In genomic region chr17:7826819-7827515, GRCm38 (mm10) we compare ENCODE assay signal across 8 mouse cellular contexts. TPM values are rescaled to one million over a fixed set of nuclear protein-coding genes. Genes with fewer than 3 reads are reported as not detected.
DNase-seq lines count a peak whose midpoint lies in the region; ATAC-seq lines count a peak whose summit lies in the region.

Gene Fndc1 (minus strand): TSS chr17:7827302.

- H3K9ac ChIP-seq in embryonic facial prominence, embryonic 15.5 days, result peak within 1 kb of the TSS; percentile 62
- peak within 1 kb of the TSS; percentile 66 for H3K9ac ChIP-seq in heart, embryonic 12.5 days
- H3K9ac ChIP-seq in liver, embryonic 16.5 days (ENCODE audit: low read depth, low read length), result no peak within 1 kb of the TSS
- H3K9ac ChIP-seq in neural tube, embryonic 13.5 days, result peak within 1 kb of the TSS; percentile 78

- H3K27ac ChIP-seq in embryonic facial prominence, embryonic 15.5 days (replicated peaks), result no peak within 1 kb of the TSS
- H3K27ac ChIP-seq in heart, embryonic 12.5 days (ENCODE audit: poor library complexity, severe bottlenecking), result no peak within 1 kb of the TSS
- H3K27ac ChIP-seq in liver, embryonic 16.5 days (ENCODE audit: low read length), result no peak within 1 kb of the TSS
- no peak within 1 kb of the TSS for H3K27ac ChIP-seq in neural tube, embryonic 13.5 days (replicated peaks)

- H3K27me3 ChIP-seq in embryonic facial prominence, embryonic 15.5 days, result peaks cover 37% of the 10 kb centered on the region
- H3K27me3 ChIP-seq in heart, embryonic 12.5 days (replicated peaks), result peaks cover 66% of the 10 kb centered on the region
- peaks cover 26% of the 10 kb centered on the region for H3K27me3 ChIP-seq in liver, embryonic 16.5 days (ENCODE audit: control insufficient read depth, insufficient read depth, low read depth, low read length)
- H3K27me3 ChIP-seq in neural tube, embryonic 13.5 days, result peaks cover 46% of the 10 kb centered on the region

- under 1% methylated on average over 60 of the region's 60 CpGs for WGBS in embryonic facial prominence, embryonic 15.5 days
- 2% methylated on average over 60 of the region's 60 CpGs for WGBS in heart, embryonic 12.5 days
- WGBS in liver, embryonic 16.5 days (ENCODE audit: insufficient replicate concordance), result 2% methylated on average over 45 of the region's 60 CpGs
- 2% methylated on average over 60 of the region's 60 CpGs for WGBS in neural tube, embryonic 13.5 days

- H3K4me3 ChIP-seq in embryonic facial prominence, embryonic 15.5 days (replicated peaks), result peak within 1 kb of the TSS; percentile 57
- peak within 1 kb of the TSS; percentile 49 for H3K4me3 ChIP-seq in heart, embryonic 12.5 days
- H3K4me3 ChIP-seq in liver, embryonic 16.5 days (ENCODE audit: low read depth, low read length), result peak within 1 kb of the TSS; percentile 29
- H3K4me3 ChIP-seq in neural tube, embryonic 13.5 days, result peak within 1 kb of the TSS; percentile 58

- H3K4me2 ChIP-seq in embryonic facial prominence, embryonic 15.5 days (replicated peaks), result peak within 1 kb of the TSS; percentile 97
- peak within 1 kb of the TSS; percentile 85 for H3K4me2 ChIP-seq in heart, embryonic 12.5 days
- H3K4me2 ChIP-seq in liver, embryonic 16.5 days (ENCODE audit: low read depth, low read length), result peak within 1 kb of the TSS; percentile 42
- peak within 1 kb of the TSS; percentile 94 for H3K4me2 ChIP-seq in neural tube, embryonic 13.5 days

- H3K4me1 ChIP-seq in embryonic facial prominence, embryonic 15.5 days, result peaks cover 22% of the 10 kb centered on the region
- H3K4me1 ChIP-seq in heart, embryonic 12.5 days (replicated peaks), result peaks cover 17% of the 10 kb centered on the region
- H3K4me1 ChIP-seq in liver, embryonic 16.5 days (ENCODE audit: control insufficient read depth, low read depth, low read length), result no peaks in the 10 kb centered on the region
- H3K4me1 ChIP-seq in neural tube, embryonic 13.5 days (replicated peaks), result peaks cover 14% of the 10 kb centered on the region

- no peaks in the 10 kb centered on the region for H3K9me3 ChIP-seq in embryonic facial prominence, embryonic 15.5 days (replicated peaks)
- no peaks in the 10 kb centered on the region for H3K9me3 ChIP-seq in heart, embryonic 12.5 days (replicated peaks)
- no peaks in the 10 kb centered on the region for H3K9me3 ChIP-seq in liver, embryonic 16.5 days (replicated peaks; ENCODE audit: control insufficient read depth, low read length)
- no peaks in the 10 kb centered on the region for H3K9me3 ChIP-seq in neural tube, embryonic 13.5 days

- ATAC-seq in embryonic facial prominence, embryonic 15.5 days (ENCODE audit: insufficient number of reproducible peaks, low FRiP score, low TSS enrichment, low read depth), result peak; percentile 68
- ATAC-seq in heart, embryonic 12.5 days (ENCODE audit: insufficient number of reproducible peaks, low FRiP score), result peak; percentile 57; the same call in 1 of the 2 replicates
- no peak for ATAC-seq in liver, embryonic 16.5 days (ENCODE audit: low read depth)
- peak; percentile 81 for ATAC-seq in neural tube, embryonic 13.5 days (ENCODE audit: low read depth)

- peak; percentile 18 for DNase-seq in ovary, adult 18-20 months (ENCODE audit: low spot score)
- no peak for DNase-seq in ovary, postnatal 10 days (ENCODE audit: low spot score)
- peak; percentile 85 for DNase-seq in kidney, postnatal 10 days
- DNase-seq in thymus, postnatal 36 days, result peak; percentile 61 to 63

- H3K36me3 ChIP-seq in embryonic facial prominence, embryonic 15.5 days, result no peaks in the 10 kb centered on the region
- no peaks in the 10 kb centered on the region for H3K36me3 ChIP-seq in heart, embryonic 12.5 days
- H3K36me3 ChIP-seq in liver, embryonic 16.5 days (ENCODE audit: control insufficient read depth, insufficient read depth), result no peaks in the 10 kb centered on the region
- no peaks in the 10 kb centered on the region for H3K36me3 ChIP-seq in neural tube, embryonic 13.5 days

RNA-seq across cellular contexts. Expression of gene Fndc1, which starts in this region (rescaled TPM):
- 51.6 and 54.8 TPM in 2 replicates for polyA plus RNA-seq in embryonic facial prominence, embryonic 15.5 days (2015; fragmentation: Nextera tagmentation; extraction: Ambion mirVana)
- 4.6 and 6.7 TPM in 2 replicates for polyA plus RNA-seq in heart, embryonic 12.5 days (2016; fragmentation: Nextera tagmentation; extraction: Ambion mirVana)
- polyA plus RNA-seq in liver, embryonic 16.5 days (2015; fragmentation: Nextera tagmentation; extraction: Ambion mirVana), result 0.56 and 0.72 TPM in 2 replicates
- polyA plus RNA-seq in neural tube, embryonic 13.5 days (2015; fragmentation: Nextera tagmentation; extraction: Ambion mirVana), result 5.3 and 6.4 TPM in 2 replicates

Comparison
In these comparisons a context has a peak if more than half of its experiments do, and no peak if none do; other contexts are left out.
1. H3K4me2 ChIP-seq: peak in every context shown above with its lines; median percentile 97 in embryonic facial prominence, embryonic 15.5 days; 94 in neural tube, embryonic 13.5 days; 85 in heart, embryonic 12.5 days; 42 in liver, embryonic 16.5 days.